9 mouse cellular contexts compared by ENCODE assay signal in the genomic region with DNA sequence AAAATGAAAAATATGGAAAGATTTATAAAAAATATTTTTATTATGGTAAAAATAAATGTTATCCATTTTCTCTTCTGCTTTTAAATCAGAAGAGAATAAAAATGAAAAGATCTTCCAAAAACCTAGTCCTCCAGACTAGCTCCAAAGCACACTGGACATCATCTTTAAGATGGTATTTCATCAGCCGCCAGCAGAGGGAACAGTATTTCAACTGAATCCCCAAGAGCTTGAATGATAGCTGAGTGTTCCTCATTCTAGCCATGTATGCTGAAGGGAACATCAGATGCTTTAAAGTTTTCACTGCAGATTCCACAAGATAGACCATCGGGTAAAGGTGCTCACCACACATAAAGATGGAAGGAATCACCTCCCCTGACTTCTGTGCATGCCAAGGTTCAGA. TPM values are rescaled to one million over a fixed set of nuclear protein-coding genes. Genes with fewer than 3 reads are reported as not detected.
A peak's percentile ranks its signal among the peaks of the same experiment; 100 is the strongest.
DNase-seq lines count a peak whose midpoint lies in the region; ATAC-seq and TF ChIP-seq lines count a peak whose summit lies in the region.
"Had no signal": no experiment of that assay in that cellular context is flagged by ENCODE, and none has a peak within 500 bp of the region (broad histone marks: within the 10 kb centered on the region; RNA-seq: fewer than 3 reads in every experiment).

No protein-coding gene starts in this region.

- H3K36me3 ChIP-seq in kidney, postnatal 0 days (ENCODE audit: insufficient read depth, low read length) = no peaks in the 10 kb centered on the region
- H3K36me3 ChIP-seq: embryonic facial prominence, embryonic 15.5 days had no signal

- no peak overlapping the region for H3K9ac ChIP-seq in kidney, postnatal 0 days (ENCODE audit: low read depth, low read length)
- H3K9ac ChIP-seq: embryonic facial prominence, embryonic 15.5 days had no signal

- no peak for TF ChIP-seq POLR2A in brain, embryonic 14.5 days (IDR thresholded peaks at IDR 0.05; ENCODE audit: borderline replicate concordance, extremely low read depth, insufficient read depth, insufficient read length, poor library complexity, severe bottlenecking)

- no peaks in the 10 kb centered on the region for H3K4me1 ChIP-seq in kidney, postnatal 0 days (replicated peaks; ENCODE audit: insufficient read depth, low read length)
- H3K4me1 ChIP-seq: embryonic facial prominence, embryonic 15.5 days had no signal

- DNase-seq in adrenal gland, adult 2 months = peak; percentile 14
- no peak for DNase-seq in adrenal gland, adult 18-20 months (ENCODE audit: low spot score in 2 of 2)
- peak; percentile 69 for DNase-seq in kidney, postnatal 0 days (ENCODE audit: low spot score)
- no peak for DNase-seq in kidney, adult 18-20 months
- DNase-seq in brain, embryonic 14.5 days (ENCODE audit: low read depth) = peak; percentile 65
- DNase-seq in layer of hippocampus, adult 9-11 months = peak; percentile 54
- peak; percentile 59 for DNase-seq in retina, postnatal 1 day
- no peak for DNase-seq in spleen, postnatal 14 days (ENCODE audit: low spot score in 2 of 2)

- H3K27ac ChIP-seq in kidney, postnatal 0 days = no peak overlapping the region
- H3K27ac ChIP-seq: embryonic facial prominence, embryonic 15.5 days had no signal

- 35% methylated on average over 2 of the region's 2 CpGs for WGBS in kidney, postnatal 0 days

- H3K9me3 ChIP-seq in kidney, postnatal 0 days (replicated peaks; ENCODE audit: low read length) = no peaks in the 10 kb centered on the region
- H3K9me3 ChIP-seq: embryonic facial prominence, embryonic 15.5 days had no signal

- ATAC-seq in kidney, postnatal 0 days (replicated peaks; ENCODE audit: low FRiP score, low read depth) = no peak

- TF ChIP-seq CTCF in kidney, postnatal 0 days (IDR thresholded peaks at IDR 0.05; ENCODE audit: low read depth) = peak; percentile 62; the same call in 1 of the 2 replicates
- peak; percentile 45; the same call in 1 of the 2 replicates for TF ChIP-seq CTCF in brain, embryonic 14.5 days (IDR thresholded peaks at IDR 0.05; ENCODE audit: borderline replicate concordance, extremely low read depth, insufficient read depth, insufficient read length)

- H3K4me2 ChIP-seq in kidney, postnatal 0 days (ENCODE audit: low read length) = no peak overlapping the region
- H3K4me2 ChIP-seq: embryonic facial prominence, embryonic 15.5 days had no signal

- no peaks in the 10 kb centered on the region for H3K27me3 ChIP-seq in kidney, postnatal 0 days (ENCODE audit: insufficient read depth, low read length)
- H3K27me3 ChIP-seq: embryonic facial prominence, embryonic 15.5 days had no signal

- H3K4me3 ChIP-seq in kidney, postnatal 0 days (replicated peaks; ENCODE audit: low read depth, low read length) = no peak overlapping the region
- H3K4me3 ChIP-seq: embryonic facial prominence, embryonic 15.5 days had no signal

RNA-seq across cellular contexts. Expression of gene Fbxo48, which starts 16.6 kb away (rescaled TPM):
- under 1 TPM; 0.32 to 0.52 TPM for total RNA-seq in adrenal gland, adult 2 months (2021)
- polyA plus RNA-seq in adrenal gland, adult 2 months (2012; rRNA removed) = 0.11 and 0.15 TPM in 2 replicates
- total RNA-seq in adrenal gland, adult 18-20 months (2021) = under 1 TPM; 0.32 to 0.33 TPM
- 0.42 and 0.71 TPM in 2 replicates for polyA plus RNA-seq in kidney, postnatal 0 days (2015; fragmentation: Nextera tagmentation; extraction: Ambion mirVana)
- polyA plus RNA-seq in brain, embryonic 14.5 days (2012; rRNA removed) = 1.7 and 2.3 TPM in 2 replicates

Comparison
In these comparisons a context has a peak if more than half of its experiments do, and no peak if none do; other contexts are left out.
1. DNase-seq: peak in adrenal gland, adult 2 months (single experiment), kidney, postnatal 0 days (single experiment), brain, embryonic 14.5 days (single experiment), layer of hippocampus, adult 9-11 months (single experiment) and retina, postnatal 1 day (single experiment); none in adrenal gland, adult 18-20 months (0 of 2), kidney, adult 18-20 months (single experiment) and spleen, postnatal 14 days (0 of 2).